Mouse (Mus musculus): Measurements from ENCODE around the gene Tmbim6. TPM values are rescaled to one million over a fixed set of nuclear protein-coding genes. Genes with fewer than 3 reads are reported as not detected.

The Tmbim6 gene
- total and polyA plus RNA-seq, 3 experiments: 549 to 1,311 (median 716) TPM

- no peak for DNase-seq
Measured at GRCm38 (mm10) chr15:99449751-99450280, 57.1 kb downstream of the Tmbim6 start.

GRCm38 (mm10) chr15:99453153-99453900 lies 60.6 kb downstream of the Tmbim6 start:
- DNase-seq: no peak

DNA sequence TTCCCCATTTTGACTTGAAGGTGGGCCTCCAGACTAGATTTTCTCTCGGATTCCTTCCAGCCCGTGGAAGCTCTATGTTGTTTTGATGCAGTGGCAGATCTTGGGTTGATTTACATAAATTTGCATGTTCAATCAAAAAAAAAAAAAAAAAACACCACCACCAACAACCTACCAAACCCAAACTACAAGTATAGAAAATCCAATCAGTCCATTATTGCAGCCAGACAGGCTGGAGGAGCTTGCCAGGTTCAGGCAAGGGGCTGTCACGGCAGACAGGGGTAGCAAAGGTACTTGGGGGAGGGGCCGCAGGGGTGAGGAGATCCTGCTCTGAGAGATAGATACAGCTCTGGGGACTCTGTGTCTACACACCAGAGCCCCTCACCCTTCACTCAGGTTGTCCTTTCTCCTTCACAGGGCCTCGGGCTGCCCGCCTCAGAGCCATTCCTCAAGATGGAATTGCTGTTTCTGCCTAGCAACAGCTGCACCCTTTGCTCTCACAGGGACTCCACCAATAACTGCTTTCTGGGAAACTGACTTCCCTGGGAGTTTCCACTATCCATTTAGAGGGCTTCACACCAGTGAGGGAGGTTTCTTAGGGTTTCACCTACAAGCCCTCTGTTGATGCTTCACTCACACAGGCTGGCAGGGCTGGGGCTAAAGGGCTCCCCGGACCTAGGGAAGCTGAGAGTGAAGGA lies 62.0 kb downstream of the Tmbim6 start:
- no peak for DNase-seq

- no peak for DNase-seq
Measured at GRCm38 (mm10) chr15:99455415-99455814, 62.7 kb downstream of the Tmbim6 start.

DNA sequence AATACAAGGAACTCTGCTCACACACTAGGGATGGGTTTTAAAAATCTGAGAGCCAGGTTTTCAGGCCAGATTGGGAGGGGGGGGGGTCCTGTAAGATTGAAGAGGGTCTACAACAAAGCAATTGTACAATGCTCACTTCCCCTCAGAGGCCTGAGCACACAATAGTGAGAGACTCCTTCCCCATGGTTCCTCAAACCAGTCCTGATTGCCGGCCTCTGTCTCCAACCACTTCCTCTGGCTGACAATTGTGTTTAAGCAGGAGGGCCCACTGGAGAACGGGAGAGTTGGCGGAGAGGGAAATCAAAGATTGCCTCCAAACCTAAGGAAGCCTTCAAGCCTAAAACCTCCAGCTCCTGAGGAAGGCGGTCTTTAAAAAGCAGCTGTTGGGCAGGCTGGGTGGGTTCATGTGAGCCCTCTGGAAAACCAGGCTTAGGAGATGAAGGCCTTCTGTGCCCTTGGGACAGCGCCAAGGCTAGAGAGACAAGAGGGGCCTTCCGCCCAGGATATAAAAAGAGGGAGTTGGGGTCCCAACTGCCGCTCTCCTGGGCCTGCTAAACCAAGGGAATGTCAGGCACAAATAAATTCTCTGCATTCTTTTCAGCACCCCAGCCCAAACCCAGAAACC lies 63.8 kb downstream of the Tmbim6 start:
- no peak for DNase-seq

GRCm38 (mm10) chr15:99456963-99457605 lies 64.4 kb downstream of the Tmbim6 start:
- DNase-seq: peak; percentile 89

DNA sequence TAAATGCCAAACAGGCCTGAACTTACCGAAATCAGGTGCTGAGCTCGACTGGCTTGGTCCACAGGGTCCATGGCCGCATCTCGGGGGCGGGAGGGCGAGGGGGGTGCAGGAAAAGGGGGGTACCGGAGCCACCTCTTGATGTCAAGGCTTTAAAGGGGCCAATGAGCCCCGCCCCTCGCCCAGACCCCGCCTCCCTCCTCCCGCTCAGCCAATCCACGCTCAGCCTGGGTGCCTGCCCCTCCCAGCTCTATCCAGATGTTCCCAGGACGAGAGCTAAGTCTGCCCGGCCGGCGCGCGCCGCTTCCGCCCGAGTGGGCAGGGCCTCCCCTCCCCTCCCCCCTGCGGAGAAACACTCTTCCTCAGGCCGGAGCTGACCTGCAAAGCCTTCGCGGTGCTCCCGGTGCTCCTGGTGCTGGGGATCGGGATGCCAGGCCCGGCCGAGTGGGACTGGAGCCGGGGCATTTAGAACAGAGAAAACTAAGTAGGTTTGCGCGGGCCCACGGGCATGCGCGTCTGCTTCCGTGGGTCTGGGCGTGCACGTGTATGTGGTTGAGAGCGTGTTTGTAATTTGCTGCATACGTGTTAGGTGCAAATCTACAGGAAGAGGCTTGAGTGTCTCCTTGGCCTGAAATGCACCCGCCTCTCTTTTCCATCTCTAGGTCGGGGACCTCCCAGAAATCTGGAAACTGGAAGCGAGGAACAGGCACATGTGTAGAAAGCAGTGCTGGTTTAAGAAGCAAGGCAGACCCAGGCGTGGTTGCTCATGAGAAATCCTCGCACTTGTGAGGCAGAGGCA lies 65.1 kb downstream of the Tmbim6 start, which contains the start of gene Nckap5l:
Gene Nckap5l (minus strand): TSS at position 143 of the 796 bp plus-strand sequence.
- peak; percentile 97 for DNase-seq

Other genes starting within 250 kb of the Tmbim6 start
- gene Kcnh3, start 168.0 kb upstream of the Tmbim6 start, total RNA-seq (2021): under 1 TPM; 0.86 to 0.97 TPM
- gene Kcnh3, start 168.0 kb upstream of the Tmbim6 start, polyA plus RNA-seq (2012; rRNA removed): 2.1 and 2.5 TPM in 2 replicates
- 10 to 100 TPM; 28.5 to 43.5 TPM for gene Mcrs1, start 140.9 kb upstream of the Tmbim6 start, total RNA-seq (2021)
- gene Mcrs1, start 140.9 kb upstream of the Tmbim6 start, polyA plus RNA-seq (2012; rRNA removed): 55.1 and 63.5 TPM in 2 replicates
- gene Prpf40b, start 97.8 kb upstream of the Tmbim6 start, total RNA-seq (2021): 10 to 100 TPM; 38.8 to 41.0 TPM
- gene Prpf40b, start 97.8 kb upstream of the Tmbim6 start, polyA plus RNA-seq (2012; rRNA removed): 84.1 and 106 TPM in 2 replicates
- 1 to 10 TPM; 1.4 to 3.1 TPM for gene Fam186b, start 97.0 kb upstream of the Tmbim6 start, total RNA-seq (2021)
- 1.1 and 1.6 TPM in 2 replicates for gene Fam186b, start 97.0 kb upstream of the Tmbim6 start, polyA plus RNA-seq (2012; rRNA removed)
- gene Fmnl3, start 22.4 kb upstream of the Tmbim6 start, total RNA-seq (2021): 10 to 100 TPM; 13.9 to 23.6 TPM
- 19.7 and 22.2 TPM in 2 replicates for gene Fmnl3, start 22.4 kb upstream of the Tmbim6 start, polyA plus RNA-seq (2012; rRNA removed)
- gene Nckap5l, start 64.9 kb downstream of the Tmbim6 start, total RNA-seq (2021): 10 to 100 TPM; 16.8 to 20.4 TPM
- gene Nckap5l, start 64.9 kb downstream of the Tmbim6 start, polyA plus RNA-seq (2012; rRNA removed): 35.2 and 43.9 TPM in 2 replicates
- 1 to 10 TPM; 4.5 to 6.4 TPM for gene Bcdin3d, start 81.8 kb downstream of the Tmbim6 start, total RNA-seq (2021)
- 3.3 and 4.7 TPM in 2 replicates for gene Bcdin3d, start 81.8 kb downstream of the Tmbim6 start, polyA plus RNA-seq (2012; rRNA removed)
- 10 to 100 TPM; 32.2 to 33.3 TPM for gene Faim2, start 135.3 kb downstream of the Tmbim6 start, total RNA-seq (2021)
- gene Faim2, start 135.3 kb downstream of the Tmbim6 start, polyA plus RNA-seq (2012; rRNA removed): 8.8 and 14.3 TPM in 2 replicates
- 1 to 10 TPM in 1 of 2 experiments, under 1 TPM in 1; 0.81 to 3.5 TPM for gene Aqp2, start 186.2 kb downstream of the Tmbim6 start, total RNA-seq (2021)
- gene Aqp2, start 186.2 kb downstream of the Tmbim6 start, polyA plus RNA-seq (2012; rRNA removed): 0.40 and 0.59 TPM in 2 replicates
- gene Aqp5, start 197.9 kb downstream of the Tmbim6 start, total RNA-seq (2021): 1 to 10 TPM; 1.1 to 3.4 TPM
- gene Aqp5, start 197.9 kb downstream of the Tmbim6 start, polyA plus RNA-seq (2012; rRNA removed): 0.86 and 1.6 TPM in 2 replicates
- gene Aqp6, start 208.5 kb downstream of the Tmbim6 start, total RNA-seq (2021): not detected
- gene Aqp6, start 208.5 kb downstream of the Tmbim6 start, polyA plus RNA-seq (2012; rRNA removed): not detected in 2 replicates

Measured in adrenal gland, adult 2 months (tissue).